Mouse (Mus musculus) megakaryocyte-erythroid progenitor cell, adult 5-6 weeks (primary cell): ENCODE data around the gene Myo18a. TPM values are rescaled to one million over a fixed set of nuclear protein-coding genes. Genes with fewer than 3 reads are reported as not detected.

Source experiments
- ATAC-seq: replicated peaks from 2 replicates; pipeline ENCODE4 v1.8.0; 2016; ENCODE audit warnings: mild to moderate bottlenecking, inconsistent platforms; ENCODE audit not compliant: severe bottlenecking, poor library complexity, low FRiP score, low TSS enrichment
- total RNA-seq, 2 experiments: library from RNA; stranded (forward) in 1 of 2; stranded (reverse) in 1 of 2; fragments of 200-1000, 215-1000 nt in 1 of 2; fragments of >200 nt in 1 of 2; fragmentation: Nextera tagmentation in 1 of 2; gene quantifications; 2 replicates each; pipeline ENCODE4 v1.2.3; 2014 to 2017

Myo18a gene
- total RNA-seq, 2 experiments from 2014 or later, result 69.3 to 84.3 TPM

GRCm38 (mm10) chr11:77766351-77767001, 3.4 kb downstream of the Myo18a start:
- peak; percentile 29 for ATAC-seq

- no peak for ATAC-seq
Observed at GRCm38 (mm10) chr11:77769496-77769895, 6.5 kb downstream of the Myo18a start.

GRCm38 (mm10) chr11:77770346-77770745, 7.3 kb downstream of the Myo18a start:
- peak; percentile 67 for ATAC-seq

GRCm38 (mm10) chr11:77771879-77772713, 9.1 kb downstream of the Myo18a start:
- ATAC-seq, result peak; percentile 94

GRCm38 (mm10) chr11:77775701-77776400, 12.8 kb downstream of the Myo18a start:
- no peak for ATAC-seq

- ATAC-seq, result no peak
Observed at GRCm38 (mm10) chr11:77777436-77777835, 14.4 kb downstream of the Myo18a start.

GRCm38 (mm10) chr11:77777937-77778336, 14.9 kb downstream of the Myo18a start:
- ATAC-seq, result no peak

GRCm38 (mm10) chr11:77779240-77779639, 16.2 kb downstream of the Myo18a start:
- ATAC-seq, result no peak

GRCm38 (mm10) chr11:77781088-77781487, 18.0 kb downstream of the Myo18a start:
- no peak for ATAC-seq

GRCm38 (mm10) chr11:77782104-77782815, 19.2 kb downstream of the Myo18a start:
- no peak for ATAC-seq

- peak; percentile 26 for ATAC-seq
Observed at GRCm38 (mm10) chr11:77783211-77783746, 20.2 kb downstream of the Myo18a start.

- peak; percentile 61 for ATAC-seq
Observed at GRCm38 (mm10) chr11:77783747-77784646, 21.0 kb downstream of the Myo18a start.

- ATAC-seq, result peak; percentile 62
Observed at GRCm38 (mm10) chr11:77784894-77785293, 21.8 kb downstream of the Myo18a start.

- ATAC-seq, result no peak
Observed at GRCm38 (mm10) chr11:77785396-77785767, 22.3 kb downstream of the Myo18a start.

GRCm38 (mm10) chr11:77785768-77786561, 22.9 kb downstream of the Myo18a start:
- no peak for ATAC-seq

- no peak for ATAC-seq
Observed at GRCm38 (mm10) chr11:77787707-77788106, 24.7 kb downstream of the Myo18a start, which contains the start of gene Gm10277. Gene Gm10277, minus strand, starts transcription at chr11:77787747.

- ATAC-seq, result no peak
Observed at GRCm38 (mm10) chr11:77789512-77789911, 26.5 kb downstream of the Myo18a start.

GRCm38 (mm10) chr11:77790286-77790685, 27.2 kb downstream of the Myo18a start:
- ATAC-seq, result no peak
